Mouse (Mus musculus): ENCODE measurements around the gene Pkn1.

Gene Pkn1

DNA sequence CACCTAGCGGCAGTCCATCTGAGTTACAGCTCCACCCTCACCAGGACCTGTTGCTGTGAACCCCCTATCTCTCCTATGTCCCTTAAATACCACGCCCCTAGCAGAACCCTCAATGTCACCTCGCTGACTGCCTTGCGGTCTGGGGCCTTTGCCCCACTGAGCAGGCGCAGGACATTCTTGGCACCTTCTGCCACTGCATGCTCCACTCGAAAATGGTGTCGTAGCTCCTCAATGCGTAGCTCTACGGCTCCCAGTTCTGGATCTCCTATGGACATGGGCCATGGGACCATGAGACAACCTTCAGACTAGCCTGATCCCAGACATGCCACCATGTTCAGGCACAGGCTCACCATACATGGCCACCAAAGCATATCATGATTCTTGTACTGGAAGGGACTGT lies 14.5 kb downstream of the Pkn1 start:
- no peak for DNase-seq (ENCODE audit: low read depth)

DNA sequence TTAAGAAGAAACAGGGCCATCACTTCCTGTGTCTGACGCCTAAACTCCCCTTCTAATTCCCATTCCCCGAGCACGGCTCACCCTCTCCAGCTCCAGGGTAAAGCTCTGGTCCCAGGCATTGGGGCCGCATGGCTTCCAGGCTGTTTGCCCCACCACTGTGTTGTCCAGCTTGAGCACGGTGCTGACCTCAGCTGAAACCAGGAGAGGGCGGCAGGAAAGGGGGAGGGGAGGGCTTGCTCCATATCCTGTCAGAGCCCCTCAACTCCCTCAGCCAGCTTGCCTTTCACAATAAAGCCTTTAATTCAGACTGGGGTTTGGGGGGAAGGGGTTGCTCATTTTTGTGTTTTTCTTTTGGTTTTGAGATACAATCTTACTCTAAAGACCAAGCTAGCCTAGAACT lies 17.9 kb downstream of the Pkn1 start:
- DNase-seq (ENCODE audit: low read depth): no peak

DNA sequence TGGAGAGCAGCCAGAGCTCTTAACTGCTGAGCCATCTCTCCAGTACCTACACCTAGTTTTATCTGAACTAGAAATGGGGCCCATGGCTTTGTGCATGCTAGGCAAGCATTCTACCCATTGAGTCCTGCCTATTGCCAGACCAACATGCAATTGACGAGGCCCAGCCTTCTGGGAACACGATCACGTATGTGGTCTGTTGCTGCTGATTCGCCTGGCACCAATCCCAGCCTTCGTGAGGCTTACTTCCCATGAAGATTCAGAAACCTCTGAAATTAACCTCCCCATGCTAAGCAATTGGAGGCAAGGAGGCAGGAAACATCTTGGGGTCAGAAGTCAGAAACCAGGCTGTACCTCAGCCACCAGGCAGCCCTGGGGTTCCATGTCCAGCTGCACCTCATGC lies 18.4 kb downstream of the Pkn1 start:
- no peak for DNase-seq (ENCODE audit: low read depth)

DNA sequence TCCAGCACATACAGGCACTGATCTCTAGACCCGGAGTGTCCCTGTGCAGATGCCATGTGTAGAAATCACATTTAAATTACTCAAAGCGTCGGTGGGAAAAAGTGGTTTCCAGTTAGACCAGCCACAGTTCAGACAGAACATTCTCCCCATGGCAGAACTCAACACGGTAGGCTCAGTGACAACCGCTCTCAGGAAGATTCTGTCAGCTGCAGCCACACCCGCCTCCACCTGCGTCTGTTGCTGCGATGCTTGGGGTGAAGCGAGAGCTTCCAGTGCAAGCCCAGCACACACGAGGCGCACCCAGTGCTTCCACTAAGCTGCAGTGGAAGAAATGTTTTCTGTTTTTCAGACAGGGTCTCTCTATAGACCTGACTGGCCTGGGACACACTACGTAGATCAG lies 19.1 kb downstream of the Pkn1 start:
- no peak for DNase-seq (ENCODE audit: low read depth)

DNA sequence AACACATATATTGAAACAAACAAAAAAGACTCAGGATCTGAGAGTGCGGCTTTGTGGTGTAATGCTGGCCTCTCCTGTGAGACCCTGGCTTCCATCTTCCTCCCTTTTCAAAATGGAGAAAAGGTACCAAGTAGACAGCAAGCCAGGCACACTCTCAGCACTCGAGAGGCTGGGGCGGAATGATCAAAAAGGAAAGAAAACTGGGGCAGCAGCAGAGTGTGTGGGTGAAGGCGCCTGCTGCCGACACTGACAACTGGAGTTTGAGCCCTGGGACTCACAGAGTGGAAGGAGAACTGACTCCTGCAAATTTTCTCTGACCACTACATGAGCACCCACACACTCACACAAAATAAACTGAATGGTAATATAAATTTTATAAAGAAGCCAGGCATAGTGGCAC lies 24.5 kb downstream of the Pkn1 start:
- DNase-seq (ENCODE audit: low read depth): no peak

DNA sequence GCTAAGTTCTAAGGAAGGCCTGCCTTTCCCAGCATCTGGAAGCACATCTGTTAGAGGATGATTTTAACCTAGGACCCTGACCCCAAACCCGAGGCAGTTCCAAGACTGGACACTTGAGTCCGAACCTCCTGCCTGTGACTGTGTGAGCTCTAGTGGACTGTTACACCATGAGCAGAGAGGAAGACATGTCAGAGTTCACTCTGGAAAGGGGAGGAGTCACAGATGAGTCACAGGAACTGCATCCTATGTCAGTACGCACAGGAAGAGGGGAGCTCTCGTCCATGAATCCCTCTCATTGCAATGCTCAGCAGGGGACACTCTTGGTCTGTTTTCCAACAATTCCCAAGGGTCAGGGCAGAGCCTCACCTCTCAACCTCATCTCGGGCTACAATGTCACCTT lies 26.0 kb downstream of the Pkn1 start:
- no peak for DNase-seq (ENCODE audit: low read depth)

DNA sequence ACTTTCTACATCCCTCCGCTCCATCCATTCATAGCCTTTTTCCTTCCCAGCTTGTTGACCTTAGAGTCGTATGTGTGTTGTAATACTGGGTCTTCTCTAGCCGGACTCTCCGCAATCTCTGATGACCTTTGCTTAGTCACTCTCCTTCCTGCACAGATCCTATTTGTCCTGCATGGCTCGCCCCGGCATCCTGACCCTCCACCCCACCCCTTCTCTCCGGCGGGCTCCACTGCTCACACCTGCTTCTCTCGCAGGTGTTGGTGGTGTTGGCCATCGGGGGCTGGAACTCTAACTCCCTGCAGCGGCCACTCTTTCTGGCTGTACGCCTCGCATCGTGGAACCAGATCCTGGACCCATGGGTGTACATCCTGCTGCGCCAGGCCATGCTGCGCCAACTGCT lies 30.0 kb downstream of the Pkn1 start:
- no peak for DNase-seq (ENCODE audit: low read depth)

DNA sequence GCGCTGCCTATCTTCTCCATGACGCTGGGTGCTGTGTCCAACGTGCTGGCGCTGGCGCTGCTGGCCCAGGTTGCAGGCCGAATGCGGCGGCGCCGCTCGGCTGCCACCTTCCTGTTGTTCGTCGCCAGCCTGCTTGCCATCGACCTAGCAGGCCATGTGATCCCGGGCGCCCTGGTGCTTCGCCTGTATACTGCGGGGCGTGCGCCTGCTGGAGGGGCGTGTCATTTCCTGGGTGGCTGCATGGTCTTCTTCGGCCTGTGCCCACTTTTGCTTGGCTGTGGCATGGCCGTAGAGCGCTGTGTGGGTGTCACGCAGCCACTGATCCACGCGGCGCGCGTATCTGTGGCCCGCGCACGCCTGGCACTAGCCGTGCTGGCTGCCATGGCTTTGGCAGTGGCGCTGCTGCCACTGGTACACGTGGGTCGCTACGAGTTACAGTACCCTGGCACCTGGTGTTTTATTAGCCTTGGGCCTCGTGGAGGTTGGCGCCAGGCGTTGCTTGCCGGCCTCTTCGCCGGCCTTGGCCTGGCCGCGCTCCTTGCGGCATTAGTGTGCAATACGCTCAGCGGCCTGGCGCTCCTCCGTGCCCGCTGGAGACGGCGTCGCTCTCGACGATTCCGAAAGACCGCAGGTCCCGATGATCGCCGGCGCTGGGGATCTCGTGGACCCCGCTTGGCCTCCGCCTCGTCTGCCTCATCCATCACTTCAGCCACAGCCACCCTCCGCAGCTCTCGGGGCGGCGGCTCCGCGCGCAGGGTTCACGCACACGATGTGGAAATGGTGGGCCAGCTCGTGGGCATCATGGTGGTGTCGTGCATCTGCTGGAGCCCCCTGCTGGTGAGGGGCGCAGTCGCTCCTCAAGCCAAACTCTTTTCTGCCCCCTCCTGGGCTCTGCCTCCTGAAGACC lies 30.7 kb downstream of the Pkn1 start:
- DNase-seq (ENCODE audit: low read depth): peak; percentile 74

DNA sequence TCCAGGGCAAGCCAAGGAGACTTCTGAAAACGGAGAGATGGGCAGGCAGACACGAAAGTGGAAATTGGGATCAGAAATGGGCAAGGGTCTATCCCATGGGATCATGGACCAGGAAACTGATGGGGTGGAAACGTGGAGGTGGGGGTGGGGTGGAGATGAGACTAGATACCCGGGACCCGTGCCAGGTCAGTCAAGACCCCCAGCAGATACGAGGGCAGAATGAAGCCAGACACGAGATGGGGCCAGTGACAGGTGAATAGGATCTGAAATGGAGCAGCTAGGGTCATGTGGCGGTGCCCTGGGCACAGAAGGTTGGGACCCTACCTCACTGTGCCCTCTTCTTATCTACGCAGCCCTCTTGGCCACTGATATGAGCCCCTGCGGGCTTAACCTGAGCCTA lies 31.5 kb downstream of the Pkn1 start:
- DNase-seq (ENCODE audit: low read depth): no peak

DNA sequence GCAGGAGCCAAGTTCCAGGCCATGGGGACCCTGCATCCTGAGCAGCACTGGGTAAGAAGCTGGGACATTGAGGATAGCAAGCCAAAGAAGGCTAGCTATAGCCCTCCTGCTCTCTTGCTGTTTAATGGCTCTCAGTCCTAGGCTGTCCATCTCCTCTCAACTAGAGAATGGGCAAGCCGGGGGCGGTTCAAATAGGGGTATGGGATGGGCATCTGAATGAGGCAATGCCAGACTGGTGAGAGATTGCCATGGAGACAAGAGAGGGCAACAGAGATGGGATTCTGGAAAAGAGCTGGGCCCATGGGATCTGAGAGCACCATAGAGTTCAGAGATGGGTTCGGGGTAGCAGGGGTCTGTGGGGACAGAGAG lies 32.1 kb downstream of the Pkn1 start:
- no peak for DNase-seq (ENCODE audit: low read depth)

DNA sequence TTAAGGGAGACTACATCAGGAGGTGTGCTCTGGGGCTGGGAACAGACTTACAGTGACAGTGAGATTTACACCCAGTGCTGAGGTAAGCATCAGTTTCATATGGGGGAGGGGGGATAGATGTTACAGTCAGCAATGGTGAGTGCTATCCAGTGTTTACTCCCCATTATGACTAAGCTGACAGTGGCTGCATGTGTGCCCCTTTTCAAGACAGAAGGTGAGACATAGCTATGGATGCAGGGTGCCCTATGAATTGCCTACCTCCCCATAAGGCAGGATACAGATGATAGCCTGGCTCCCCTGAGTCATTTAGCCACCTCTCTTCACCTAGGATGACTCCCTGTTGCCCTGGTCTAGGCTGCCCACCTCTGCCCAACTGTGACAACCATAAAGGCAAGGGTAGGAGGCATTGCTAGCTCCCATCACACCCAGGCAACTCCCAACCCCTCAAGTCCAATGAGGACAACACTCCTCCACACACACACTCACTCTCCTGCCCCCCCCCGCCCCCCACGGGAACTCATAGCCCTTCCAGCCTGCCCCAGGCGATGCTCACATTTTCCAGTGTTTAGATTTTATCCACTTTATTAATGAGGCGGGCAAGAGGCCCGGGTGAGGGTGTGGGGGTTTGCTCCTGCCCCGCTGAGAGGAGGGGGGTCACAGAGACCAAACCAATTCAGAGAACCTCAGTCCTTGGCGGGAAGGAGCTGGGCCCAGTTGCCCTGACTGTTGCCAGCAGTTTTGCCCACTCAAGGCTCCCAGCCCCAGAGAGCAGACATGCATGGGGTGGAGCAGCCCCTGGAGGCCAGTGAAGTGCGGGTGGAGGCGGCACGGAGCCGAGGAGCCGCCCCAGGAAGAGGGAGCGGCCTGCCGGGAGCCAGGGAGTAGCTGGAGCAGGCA lies 32.8 kb downstream of the Pkn1 start, which contains the start of gene Ptger1:
Gene Ptger1, plus strand, starts transcription at position 710 of the 897 bp plus-strand sequence.
- DNase-seq (ENCODE audit: low read depth): peak; percentile 30

DNA sequence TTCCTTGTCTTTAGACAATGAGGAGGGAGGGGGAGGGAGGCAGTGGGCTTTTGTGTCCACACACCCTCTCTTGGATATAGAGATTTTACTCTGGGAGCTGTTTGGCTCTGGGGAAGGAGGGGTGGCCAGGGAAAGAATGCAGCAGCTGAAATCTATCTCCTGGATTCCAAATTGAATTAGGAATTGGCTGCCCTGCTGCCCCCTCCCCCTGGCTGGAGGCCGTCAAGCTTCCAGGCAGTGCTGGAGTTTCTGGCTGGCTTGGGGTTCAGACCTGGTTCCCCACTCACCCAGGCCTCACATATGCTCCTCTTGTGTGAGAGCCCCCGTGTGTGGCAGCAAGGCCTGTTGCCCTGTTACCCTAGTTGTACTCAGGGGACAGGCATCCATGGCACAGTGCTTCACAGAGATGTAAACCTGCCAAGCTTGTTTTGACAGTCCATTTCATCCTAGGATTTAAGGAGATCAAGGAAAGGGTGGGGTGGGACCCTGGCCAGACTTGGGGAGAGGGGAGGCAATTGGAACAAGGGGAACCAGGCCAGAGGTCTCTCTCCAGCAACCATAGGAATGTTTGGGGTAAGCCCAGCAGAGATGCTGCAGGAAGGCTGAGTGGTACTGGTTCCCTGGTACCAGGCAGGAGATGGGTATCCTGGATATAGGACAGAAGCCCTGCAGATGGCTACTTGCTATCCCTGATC lies 33.9 kb downstream of the Pkn1 start:
- DNase-seq (ENCODE audit: low read depth): no peak

DNA sequence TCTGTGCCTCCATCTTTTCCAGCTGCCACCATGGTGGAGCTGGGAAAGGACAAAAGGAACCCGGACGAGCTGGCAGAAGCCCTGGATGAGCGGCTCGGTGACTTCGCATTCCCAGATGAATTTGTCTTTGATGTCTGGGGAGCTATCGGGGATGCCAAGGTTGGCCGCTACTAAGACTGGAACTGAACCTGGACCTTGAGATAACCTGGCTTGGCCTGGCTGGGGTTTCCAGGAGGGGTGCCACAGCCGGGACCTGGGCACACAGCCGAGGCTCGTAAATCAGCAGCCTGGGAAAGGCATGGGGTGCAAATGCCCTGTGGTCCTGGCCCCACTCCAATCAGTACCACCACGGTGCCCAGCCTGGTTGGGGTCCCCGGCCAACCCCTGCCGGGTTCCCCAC lies 34.9 kb downstream of the Pkn1 start:
- DNase-seq (ENCODE audit: low read depth): no peak

DNA sequence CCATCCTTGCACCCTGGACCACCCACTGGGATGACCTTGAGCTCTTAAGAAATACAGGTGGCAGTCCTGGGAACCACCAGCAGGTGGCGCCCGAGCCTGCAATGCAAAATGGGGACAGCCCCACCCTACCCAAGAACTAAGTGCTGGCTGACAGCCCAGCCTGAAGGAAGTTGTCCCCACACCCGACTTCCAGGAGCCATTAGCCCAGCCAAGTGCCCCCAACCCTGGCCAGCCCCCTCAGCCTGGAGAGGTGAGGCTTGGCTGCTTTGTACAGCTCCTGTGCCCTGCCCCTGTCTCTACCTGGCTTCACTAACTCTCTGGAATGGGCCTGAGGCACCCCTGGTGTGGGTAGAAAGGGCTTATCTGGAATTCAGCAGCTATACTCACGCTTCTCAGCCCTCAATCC lies 36.6 kb downstream of the Pkn1 start:
- DNase-seq (ENCODE audit: low read depth): peak; percentile 93

DNA sequence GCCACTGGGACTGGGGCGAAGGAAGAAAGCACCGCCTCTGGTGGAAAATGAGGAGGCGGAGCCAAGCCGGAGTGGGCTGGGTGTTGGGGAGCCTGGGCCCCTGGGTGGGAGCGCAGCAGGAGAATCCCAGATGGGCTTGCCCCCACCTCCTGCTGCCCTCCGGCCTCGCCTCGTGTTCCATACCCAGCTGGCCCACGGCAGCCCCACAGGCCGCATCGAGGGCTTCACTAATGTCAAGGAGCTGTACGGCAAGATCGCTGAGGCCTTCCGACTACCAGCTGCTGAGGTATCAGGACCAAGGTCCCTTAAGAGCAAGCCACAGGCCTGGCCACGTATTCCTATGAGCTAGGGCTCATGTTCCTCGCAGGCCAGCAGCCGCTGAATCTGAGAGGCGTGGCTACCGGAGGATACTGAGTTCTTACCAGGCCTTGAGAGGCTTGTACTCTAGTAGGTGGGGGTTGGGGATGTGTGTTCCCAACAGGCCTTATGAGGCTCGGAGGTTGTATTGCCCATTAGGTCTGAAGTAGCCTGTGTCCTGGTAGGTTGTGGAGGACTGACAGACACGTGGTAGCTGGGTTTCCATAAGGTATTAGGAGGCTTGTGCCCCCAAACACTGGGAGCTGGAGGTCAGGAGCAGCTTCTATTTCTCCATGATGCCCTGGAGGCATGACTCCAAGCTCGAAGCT lies 37.8 kb downstream of the Pkn1 start:
- DNase-seq (ENCODE audit: low read depth): no peak

DNA sequence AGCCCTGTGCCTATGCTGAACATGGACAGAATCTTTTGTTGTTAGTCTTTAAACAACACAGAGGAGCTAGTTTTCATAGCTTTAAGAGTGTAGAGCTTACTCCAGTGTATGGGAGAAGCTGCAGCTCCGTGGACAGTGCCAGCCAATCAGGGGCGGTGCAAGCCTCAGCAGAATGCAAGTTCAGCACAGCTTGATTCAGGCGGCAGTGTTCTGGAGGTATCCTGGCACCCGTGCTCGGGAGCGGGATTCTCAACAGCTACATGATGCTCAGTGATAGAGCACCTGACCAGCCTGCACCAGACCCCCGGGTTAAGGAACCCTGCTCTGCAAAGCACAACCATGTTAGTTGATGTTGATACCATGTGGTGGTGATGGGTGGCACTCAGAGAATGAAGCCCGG lies 38.4 kb downstream of the Pkn1 start:
- peak; percentile 3 for DNase-seq (ENCODE audit: low read depth)

DNA sequence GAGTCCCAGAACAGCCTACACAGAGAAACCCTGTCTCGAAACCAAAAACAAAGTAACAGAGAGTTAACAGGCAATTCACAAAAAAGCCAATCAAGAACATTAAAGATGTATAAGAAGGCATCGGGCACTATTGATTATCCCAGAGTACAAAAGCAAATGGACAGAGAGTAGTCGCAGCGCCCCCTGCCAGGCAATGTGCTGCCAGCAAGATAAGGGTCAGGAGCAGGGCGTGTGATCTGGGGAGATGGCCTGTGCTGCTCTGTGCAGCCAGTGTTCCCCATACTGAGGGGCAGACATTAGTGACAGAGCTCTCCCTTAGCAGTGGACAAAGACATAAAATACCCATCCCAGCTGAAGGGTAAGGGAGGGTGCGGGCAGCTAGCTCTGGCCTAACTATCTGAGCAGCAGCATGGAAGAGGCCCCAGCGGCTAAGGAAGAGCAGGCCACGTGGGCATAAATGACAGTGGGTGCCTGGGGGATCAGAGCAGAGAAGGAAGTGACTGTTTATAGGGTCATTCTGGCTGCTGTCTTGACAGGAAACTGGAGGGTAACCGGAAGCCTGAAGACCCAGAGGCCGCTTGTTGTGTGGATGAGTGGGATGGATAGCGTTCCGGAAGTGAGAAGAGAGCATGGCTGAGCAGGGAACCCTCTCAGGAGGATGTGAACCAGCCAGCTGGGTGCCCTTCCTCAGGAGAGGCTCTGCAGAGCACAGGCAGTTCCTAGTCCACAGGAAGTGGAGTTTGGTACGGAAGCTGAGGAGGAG lies 42.3 kb downstream of the Pkn1 start:
- DNase-seq (ENCODE audit: low read depth): no peak

DNA sequence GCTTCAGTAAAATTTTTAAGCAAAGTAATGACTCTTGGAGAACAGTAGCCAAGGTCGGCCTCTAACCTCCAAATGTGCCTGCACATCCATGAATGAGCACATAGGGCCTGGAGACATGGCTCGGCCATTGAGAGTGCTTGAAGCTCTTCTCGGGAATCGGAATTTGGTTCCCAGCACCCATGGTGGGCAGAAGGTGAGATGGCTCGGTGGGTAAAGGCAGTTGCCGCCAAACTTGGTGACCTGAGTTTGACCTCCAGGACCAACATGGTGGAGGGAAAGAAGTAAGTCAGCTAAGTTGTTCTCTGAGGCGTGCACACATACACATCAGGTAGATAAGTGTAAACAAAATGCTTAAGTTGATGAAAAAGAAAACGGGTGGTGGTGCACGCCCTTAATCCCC lies 42.9 kb downstream of the Pkn1 start:
- no peak for DNase-seq (ENCODE audit: low read depth)

DNA sequence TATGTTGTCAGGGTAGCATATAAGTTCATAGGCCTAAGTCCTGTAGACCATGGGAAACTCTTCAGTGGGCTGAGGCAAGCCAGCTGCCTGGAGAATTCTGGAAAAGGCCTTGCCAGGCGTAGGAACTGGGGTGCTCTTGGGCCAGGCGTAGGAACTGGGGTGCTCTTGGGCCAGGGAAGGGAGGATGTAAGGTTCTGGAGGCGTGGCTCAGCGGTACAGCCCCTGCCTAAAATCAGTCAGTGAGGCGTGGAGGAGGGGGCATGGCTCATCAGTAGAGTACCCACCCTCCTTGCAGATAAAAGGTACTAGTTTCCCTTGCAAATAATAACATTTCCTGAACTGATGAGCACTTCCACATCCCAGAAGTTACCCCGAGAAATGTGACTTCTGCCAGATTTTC lies 44.3 kb downstream of the Pkn1 start:
- DNase-seq (ENCODE audit: low read depth): no peak

DNA sequence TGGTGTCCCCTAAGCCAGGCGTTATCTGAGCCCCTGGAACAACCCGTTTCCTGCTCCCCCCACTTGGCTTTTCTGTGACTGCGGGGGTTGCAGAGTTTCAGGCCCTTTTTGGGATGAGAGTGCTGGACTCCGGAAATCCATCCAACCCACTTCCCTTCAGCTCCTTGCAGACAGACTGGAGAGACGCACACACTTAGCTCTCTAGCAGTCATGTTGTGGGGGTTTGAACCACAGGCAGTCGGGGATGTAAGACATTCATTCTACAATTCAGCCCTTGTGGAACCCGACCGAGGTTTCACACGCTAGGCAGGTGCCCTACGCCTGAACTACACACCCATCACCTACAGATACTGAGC lies 45.3 kb downstream of the Pkn1 start:
- peak; percentile 30 for DNase-seq (ENCODE audit: low read depth)
